Mouse (Mus musculus) regulatory T cell (primary cell): ENCODE measurements around the gene Chd5.

Source experiments
- in situ Hi-C: fragments of 300-600 bp; cut with MboI, MseI; formaldehyde crosslinking; loops from one replicate; pipeline ENCODE4 v1.15.1; 2025; ENCODE audit warnings: high pct_unique_total_duplicates

Chd5 gene

DNA sequence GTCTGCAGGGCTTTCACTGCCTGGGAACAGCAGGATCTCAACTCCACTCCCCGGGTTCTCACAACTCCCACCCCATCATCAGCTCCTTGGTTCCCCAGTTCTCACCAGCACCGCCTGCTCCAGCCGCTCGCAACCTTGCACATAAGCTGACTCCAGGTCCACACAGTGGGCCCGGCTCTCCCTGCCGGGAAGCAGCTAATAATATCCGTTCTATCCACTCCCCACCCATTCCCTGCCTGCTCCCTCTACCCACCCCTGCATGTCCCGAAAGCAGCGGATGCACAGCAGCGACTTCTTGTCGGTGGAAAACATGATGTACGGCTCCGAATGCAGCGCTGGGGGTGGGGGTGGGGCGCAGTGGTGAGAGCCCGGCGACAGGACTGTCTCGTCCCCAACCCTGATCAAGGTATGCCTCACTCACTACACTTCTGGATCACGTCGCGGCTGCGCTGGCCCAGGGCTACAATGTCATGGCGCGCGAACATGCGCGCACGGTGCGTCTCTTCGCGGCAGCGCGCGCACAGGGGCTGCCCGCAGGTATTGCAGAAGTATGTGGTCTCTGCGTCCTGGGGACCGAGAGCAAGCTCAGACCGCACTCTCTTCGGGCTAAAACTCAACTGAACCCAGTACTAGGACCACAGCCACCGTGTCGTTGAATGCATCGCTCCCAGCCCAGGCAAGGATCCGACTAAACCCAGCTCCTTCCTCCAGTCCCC lies 22.8 kb upstream of the Chd5 start:
- in situ Hi-C loops = loop anchor here (25.0 kb wide), 1 partner anchor 1647 kb away; the partner anchor contains the start of gene A430005L14Rik

- in situ Hi-C loops = loop anchor here (25.0 kb wide), 1 partner anchor 1645 kb away; the partner anchor contains the start of gene A430005L14Rik
Observed at GRCm38 (mm10) chr4:152317631-152318033, 20.8 kb upstream of the Chd5 start.

GRCm38 (mm10) chr4:152318517-152319234 lies 19.8 kb upstream of the Chd5 start, which contains the start of gene Rnf207:
Gene Rnf207 (minus strand): TSS chr4:152318993.
- in situ Hi-C loops = loop anchor here (25.0 kb wide), 1 partner anchor 1644 kb away; the partner anchor contains the start of gene A430005L14Rik

- in situ Hi-C loops = loop anchor here (25.0 kb wide), 1 partner anchor 1641 kb away; the partner anchor contains the start of gene A430005L14Rik
Observed at GRCm38 (mm10) chr4:152321464-152321863, 17.0 kb upstream of the Chd5 start.

DNA sequence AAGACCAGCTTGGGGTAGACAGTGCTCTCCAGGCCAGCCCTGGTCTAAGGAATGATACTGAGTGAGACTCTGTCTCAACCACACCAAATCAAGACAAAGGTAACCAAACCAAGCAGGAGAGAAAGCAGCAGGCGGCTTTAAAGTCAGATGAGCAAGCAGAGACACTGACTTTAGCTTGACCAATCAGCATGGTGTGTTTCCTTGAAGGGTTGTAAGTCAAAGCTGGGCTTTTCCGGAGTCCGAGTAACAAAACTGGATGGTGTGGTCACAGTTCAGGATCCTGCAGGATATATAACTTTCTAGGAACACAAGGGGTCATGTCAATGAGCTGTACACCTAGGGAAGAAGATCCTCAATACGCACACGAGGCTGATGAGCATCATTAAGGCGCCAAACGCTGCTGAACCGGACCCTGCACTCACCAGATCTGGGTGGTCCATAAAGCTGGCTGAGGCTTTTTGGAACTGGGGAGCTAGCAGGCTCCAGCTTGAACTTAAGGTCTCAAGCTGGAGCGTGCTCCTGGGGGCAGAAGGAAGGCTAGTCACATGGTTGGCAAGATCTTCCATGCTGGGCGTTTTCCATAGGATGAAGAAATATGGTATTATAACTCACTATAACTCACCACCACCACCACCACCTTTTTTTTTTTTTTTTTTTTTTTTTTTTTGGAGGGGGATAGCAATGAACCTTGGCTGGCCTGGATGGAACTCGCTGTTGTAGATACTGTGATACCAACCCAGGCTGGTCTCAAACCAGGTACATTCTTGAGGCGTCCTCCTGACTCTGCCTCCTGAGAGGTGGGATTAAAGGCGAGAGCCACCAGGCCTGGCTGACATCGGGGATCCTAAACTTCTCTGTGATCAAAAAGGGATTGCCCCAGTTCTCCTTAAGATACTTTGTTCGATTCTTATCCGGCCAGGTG lies 13.5 kb upstream of the Chd5 start:
- in situ Hi-C loops = loop anchor here (5.0 to 25.0 kb wide), 2 partner anchors 152 to 1637 kb away; partner anchors contain the start of genes A430005L14Rik, Kcnab2 and Nphp4

DNA sequence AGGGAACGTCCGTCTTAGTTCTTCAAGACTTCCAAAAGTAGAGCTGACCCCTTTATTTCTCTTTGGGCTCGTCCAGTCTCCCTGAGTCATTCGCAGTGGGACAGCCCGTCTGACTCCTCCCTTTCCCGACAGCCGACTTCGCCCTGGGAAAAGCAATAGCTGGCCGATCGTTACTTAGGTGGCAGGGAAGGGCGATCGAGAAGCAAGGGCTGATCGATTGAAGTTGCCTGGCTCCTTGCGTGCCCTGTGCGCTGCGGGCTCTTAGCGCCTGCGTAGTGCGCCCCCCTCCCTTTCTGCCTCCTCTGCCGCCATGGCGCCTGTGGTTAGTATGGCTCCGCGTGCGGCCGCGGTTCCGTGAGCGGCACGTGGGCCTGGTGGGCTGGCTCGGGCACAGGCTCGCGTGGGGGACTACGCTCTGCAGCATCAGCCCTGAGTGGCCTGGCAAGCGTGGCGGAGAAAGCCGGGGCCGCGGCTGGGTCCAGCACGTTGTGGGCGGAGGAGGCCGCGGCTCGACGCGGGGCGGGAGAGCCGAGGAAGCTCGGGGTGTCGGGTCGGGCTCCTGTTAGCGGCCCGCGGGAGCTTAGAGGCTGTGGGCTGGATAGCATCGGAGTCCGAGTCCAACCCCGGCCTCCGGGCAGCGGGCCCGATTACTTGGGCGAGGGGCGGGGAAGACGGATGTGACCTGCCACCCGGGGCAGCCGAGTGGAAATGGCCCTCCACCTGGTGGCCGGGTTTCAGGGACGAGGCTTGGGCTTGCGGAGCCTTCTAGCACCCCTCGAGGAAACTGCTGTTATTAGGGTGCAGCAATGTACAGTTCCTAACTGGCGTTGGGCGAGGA lies 12.7 kb upstream of the Chd5 start, which contains the start of gene Rpl22:
Gene Rpl22 (plus strand): TSS at position 169 of the 838 bp plus-strand sequence.
- in situ Hi-C loops = loop anchor here (5.0 kb wide), 1 partner anchor 152 kb away; the partner anchor contains the start of genes Kcnab2 and Nphp4

DNA sequence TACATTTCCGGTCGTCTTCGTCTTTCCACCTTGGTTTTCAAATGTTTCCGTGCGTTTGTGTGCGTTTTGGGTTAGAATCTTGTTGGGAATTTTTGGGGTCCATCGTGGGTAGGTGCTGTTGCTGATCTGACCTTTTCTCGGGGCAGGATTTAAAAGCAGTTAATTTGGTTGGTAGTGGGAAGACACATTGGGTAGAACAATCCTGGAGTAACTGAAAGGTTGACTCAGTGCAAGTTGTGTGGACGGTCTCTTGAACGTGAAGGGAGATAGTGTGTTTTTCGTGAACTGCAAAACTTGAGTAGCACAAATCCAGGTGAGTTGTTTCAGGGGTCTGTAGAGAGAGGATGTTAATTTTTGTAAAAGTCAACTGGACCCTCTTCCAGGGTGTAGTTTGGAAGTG lies 11.9 kb upstream of the Chd5 start:
- in situ Hi-C loops = loop anchor here (5.0 kb wide), 1 partner anchor 151 kb away; the partner anchor contains the start of genes Kcnab2 and Nphp4

DNA sequence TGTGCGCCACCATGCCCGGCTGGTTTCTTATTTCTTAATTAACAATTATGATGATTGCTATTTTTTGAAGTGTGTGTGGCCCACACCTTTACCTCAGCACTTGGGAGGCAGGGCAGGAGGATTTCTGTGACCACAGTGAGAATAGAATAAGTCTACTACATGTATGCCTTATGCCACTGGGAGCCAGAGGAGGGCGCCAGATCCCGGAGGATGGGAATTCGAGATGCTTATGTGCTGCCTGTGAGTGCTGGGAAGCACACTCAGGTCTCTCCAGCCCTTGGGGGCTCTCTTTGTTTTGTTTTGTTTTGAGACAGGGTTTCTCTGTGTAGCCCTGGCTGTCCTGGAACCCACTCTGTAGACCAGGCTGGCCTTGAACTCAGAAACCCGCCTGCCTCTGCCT lies 9.8 kb upstream of the Chd5 start:
- in situ Hi-C loops = loop anchor here (5.0 kb wide), 1 partner anchor 149 kb away; the partner anchor contains the start of genes Kcnab2 and Nphp4

GRCm38 (mm10) chr4:152332952-152333351 lies 5.5 kb upstream of the Chd5 start:
- in situ Hi-C loops = no loop called here

DNA sequence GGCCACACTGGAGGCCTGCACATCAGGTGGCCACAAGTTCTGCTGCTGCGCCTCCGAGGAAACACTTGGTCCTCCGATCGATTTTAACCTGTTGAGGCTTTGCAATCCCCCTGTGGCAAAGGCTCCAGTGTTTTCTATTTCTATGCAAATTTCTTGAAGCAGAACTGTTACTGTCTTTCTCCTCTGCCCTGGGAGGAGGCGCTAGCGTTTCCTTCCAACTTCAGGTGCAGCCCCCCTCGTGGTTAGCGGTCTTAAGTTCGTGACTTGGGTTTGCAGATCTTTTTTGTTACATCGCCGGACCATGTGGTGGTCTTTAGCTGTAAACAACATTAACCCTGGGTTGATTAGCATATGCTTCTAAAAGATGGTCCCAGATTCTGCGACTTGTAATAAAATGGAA lies 4.9 kb upstream of the Chd5 start:
- in situ Hi-C loops = no loop called here

DNA sequence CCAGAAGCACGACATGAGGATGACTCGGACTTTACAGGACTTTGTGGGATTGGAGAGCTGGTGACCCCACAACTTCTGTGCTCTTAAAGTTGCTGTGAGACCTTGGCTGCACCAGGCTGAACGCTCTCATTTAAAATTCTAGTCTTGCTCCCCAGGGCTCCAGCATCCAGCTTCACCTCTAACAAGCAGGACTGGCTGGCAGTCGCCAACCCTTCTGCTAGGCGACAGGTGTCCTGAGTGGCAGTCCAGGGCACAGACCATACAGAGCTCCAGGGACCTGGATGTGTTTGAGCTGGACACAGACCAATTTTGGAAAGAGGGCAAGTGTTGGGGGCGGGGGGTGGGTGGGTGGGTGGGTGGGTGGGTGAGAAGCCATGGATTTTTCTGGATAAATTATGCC lies 679 bp upstream of the Chd5 start:
- in situ Hi-C loops = no loop called here

GRCm38 (mm10) chr4:152339293-152339790 lies 891 bp downstream of the Chd5 start:
- in situ Hi-C loops = no loop called here

DNA sequence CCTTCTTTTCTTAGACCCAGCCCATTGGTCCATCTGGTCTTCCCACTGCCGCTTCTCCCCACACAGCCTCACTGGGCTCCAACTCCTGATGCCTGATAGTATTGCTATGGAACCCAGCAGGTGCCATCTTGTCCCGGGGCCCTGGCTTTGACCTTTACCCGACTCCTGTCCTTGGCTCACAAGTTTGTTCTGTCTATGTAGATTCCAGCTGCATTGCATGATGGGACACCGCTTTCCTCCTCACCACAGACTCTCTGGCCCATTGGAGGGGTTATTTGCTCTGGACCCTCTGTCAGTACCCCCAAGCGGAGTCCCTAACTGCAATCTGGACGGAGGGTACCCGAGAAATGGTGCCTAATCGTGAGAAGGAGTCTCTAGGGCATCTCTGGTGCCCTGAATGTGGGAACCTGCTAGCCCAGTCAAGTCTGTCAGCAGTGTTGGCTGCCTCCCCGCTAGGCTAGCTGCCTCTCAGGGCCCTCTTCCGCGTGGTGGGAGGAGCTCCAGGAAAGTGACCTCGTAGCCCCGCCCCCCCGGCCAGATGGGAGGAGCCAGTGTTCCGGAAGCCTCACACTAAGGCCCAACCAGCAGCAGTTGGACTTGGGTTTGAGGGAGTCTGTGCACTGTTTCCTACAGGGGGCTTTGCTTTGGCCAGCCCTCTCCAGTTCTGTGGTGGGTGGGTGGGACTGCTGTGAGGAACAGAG lies 2.3 kb downstream of the Chd5 start:
- in situ Hi-C loops = loop anchor here (5.0 kb wide), 1 partner anchor 47 kb away; no protein-coding TSS in a partner anchor

DNA sequence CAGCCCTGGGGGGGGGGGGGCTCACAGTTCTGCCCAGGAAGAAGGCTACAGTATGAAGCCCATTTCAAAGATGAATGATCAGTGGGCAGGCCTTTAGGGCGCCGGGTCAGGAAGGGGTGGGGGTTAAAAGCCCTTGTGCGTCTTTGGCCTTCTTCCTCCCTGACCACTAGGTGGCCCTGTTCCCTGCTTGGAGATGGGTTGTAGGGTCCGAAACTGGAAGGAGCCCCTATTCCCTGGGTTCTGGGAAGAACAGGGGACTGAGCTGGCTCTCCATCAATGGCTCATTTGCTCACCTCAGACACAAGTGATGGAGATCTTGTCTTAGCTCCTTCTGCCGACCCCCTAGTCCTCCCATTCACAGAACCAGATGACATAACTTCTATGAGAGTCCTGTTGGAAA lies 4.8 kb downstream of the Chd5 start:
- in situ Hi-C loops = loop anchor here (5.0 kb wide), 1 partner anchor 44 kb away; no protein-coding TSS in a partner anchor

- in situ Hi-C loops = loop anchor here (5.0 kb wide), 1 partner anchor 43 kb away; no protein-coding TSS in a partner anchor
Observed at GRCm38 (mm10) chr4:152344651-152345050, 6.2 kb downstream of the Chd5 start.

DNA sequence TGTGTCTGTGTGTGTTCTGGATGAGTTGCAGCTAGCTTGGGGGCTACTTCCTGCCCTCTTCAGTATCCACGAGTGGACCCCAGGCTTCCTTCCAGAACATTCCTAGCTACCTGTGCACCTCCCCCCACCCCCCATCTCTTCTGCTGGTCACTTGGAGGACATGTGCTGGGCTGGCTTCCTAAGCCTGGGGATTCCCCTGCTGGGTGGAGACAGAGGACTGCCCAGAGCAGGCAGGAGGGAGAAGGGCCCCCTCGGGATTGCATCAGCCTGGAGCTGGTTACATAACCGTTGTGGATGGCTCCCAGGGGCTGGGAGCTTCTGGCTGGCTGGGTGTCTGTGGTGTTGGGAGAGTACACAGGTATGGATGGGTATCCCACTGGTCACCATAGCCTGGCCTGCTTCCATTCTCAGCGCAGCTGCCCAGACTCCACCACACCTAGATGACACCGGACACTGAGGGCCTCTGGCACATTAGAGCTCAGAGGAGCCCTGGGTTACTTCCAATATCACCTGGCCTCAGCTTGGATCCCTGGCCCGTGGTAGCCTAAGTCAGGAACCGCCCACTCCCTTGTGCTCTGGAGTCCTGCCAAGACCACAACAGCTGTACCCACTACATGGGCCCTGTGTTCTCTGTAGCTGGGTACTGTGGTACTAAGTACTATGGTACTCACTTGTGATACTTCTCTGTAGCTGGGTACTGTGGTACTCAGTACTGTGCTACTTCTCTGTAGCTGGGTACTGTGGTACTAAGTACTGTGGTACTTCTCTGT lies 6.9 kb downstream of the Chd5 start:
- in situ Hi-C loops = no loop called here

DNA sequence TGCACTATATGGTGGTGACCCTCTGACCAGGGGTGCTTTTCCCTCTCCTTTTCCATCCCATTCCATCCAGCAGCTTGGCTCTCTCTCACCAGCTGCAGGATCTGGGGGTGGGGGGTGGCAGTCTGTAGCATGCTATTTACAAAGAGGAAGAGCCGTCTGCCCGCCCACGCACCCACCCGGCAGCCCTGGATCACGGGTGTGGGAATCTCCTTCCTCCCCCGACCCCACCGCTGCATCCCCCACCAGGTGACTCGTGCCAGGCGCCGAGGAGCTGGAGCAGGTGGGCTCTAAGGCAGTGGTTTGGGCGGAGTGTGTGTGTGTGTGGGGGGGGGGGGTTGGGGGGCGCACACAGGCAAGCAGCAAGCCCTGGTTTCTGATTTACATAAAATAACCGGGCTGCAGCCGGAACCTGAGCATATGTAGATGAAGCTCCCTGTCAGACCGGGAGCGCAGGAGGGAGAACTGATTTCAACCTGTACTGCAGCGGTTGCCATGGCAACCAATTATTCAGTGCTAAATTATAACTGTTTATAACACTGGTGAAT lies 11.5 kb downstream of the Chd5 start:
- in situ Hi-C loops = no loop called here
